Mouse (Mus musculus): ENCODE results near the gene Abcc3. TPM values are rescaled to one million over a fixed set of nuclear protein-coding genes. Genes with fewer than 3 reads are reported as not detected.

Gene Abcc3
- total RNA-seq, 2 experiments from 2014 or later = 0.46 to 0.53 TPM

- intact Hi-C loops (cut with DNase I) = no loop called here
Measured at GRCm38 (mm10) chr11:94327693-94328643, 64.8 kb downstream of the Abcc3 start, which contains the start of gene Ankrd40. Gene Ankrd40, plus strand, starts transcription at chr11:94328001.

DNA sequence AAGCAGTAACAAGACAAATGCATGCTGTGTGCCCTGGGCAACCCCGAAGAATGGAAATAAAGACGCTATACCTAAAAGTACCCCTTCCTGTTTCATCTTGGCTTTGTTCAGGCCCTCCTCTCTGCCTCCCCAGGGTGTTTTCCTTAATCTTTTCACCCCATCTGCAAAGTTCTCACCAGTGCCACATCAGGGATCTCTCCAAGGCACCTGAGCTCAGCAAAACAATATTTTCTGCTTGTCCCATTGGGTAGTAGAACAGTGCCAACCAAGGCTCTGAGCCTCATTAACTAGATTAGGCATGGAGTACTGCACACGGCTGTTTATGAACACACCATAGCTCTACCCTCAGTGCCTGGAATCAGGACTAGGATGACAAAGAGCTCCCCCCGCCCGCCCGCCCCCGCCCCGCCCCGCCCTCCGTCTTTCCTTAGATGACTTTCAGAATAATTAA is 65.8 kb downstream of the Abcc3 start:
- peak overlapping the region; percentile 94 for H3K27ac ChIP-seq
- H3K4me3 ChIP-seq = peak overlapping the region; percentile 92
- no peak for DNase-seq
- intact Hi-C loops (cut with DNase I) = no loop called here
- TF ChIP-seq CTCF (IDR thresholded peaks at IDR 0.05) = no peak

More at GRCm38 (mm10) chr11:94327693-94328643, 64.8 kb downstream of the Abcc3 start, which contains the start of gene Ankrd40:
- peak within 1 kb of the TSS; percentile 92 for H3K4me3 ChIP-seq
- TF ChIP-seq CTCF (IDR thresholded peaks at IDR 0.05) = no peak; the same call in 1 of the 2 replicates
- H3K27ac ChIP-seq = peak within 1 kb of the TSS; percentile 94
- DNase-seq = peak; percentile 96

- Histone ChIP-seq H3K4me3 (no peak overlapping the region), H3K27ac (no peak overlapping the region)
- intact Hi-C loops (cut with DNase I) = no loop called here
- TF ChIP-seq CTCF (IDR thresholded peaks at IDR 0.05) = no peak
- no peak for DNase-seq
Measured at GRCm38 (mm10) chr11:94324618-94325017, 68.2 kb downstream of the Abcc3 start.

GRCm38 (mm10) chr11:94323271-94323925 is 69.4 kb downstream of the Abcc3 start:
- intact Hi-C loops (cut with DNase I) = no loop called here
- no peak for DNase-seq
- Histone ChIP-seq H3K4me3 (no peak overlapping the region), H3K27ac (peak overlapping the region; percentile 100)
- no peak for TF ChIP-seq CTCF (IDR thresholded peaks at IDR 0.05)

DNA sequence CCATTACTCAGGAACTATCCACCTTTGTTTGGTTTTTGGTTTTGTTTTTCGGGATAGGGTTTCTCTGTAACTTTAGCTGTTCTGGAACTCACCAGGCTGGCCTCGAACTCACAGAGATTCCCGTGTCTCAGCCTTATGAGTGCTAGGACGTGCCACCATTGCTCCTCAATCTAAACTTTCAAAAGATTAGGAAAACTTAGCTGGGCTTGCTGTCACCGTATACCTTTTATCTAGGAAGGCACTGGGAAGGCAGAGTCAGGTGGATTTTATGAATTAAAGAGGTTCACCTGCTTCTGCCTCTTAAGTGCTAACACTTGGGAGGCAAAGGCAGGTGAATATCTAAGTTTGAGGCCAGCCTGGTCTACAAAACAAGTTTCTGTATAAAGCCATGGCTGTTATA is 70.2 kb downstream of the Abcc3 start:
- Histone ChIP-seq H3K4me3 (peak overlapping the region; percentile 88), H3K27ac (peak overlapping the region; percentile 100)
- no peak for TF ChIP-seq CTCF (IDR thresholded peaks at IDR 0.05)
- intact Hi-C loops (cut with DNase I) = no loop called here
- DNase-seq = no peak

DNA sequence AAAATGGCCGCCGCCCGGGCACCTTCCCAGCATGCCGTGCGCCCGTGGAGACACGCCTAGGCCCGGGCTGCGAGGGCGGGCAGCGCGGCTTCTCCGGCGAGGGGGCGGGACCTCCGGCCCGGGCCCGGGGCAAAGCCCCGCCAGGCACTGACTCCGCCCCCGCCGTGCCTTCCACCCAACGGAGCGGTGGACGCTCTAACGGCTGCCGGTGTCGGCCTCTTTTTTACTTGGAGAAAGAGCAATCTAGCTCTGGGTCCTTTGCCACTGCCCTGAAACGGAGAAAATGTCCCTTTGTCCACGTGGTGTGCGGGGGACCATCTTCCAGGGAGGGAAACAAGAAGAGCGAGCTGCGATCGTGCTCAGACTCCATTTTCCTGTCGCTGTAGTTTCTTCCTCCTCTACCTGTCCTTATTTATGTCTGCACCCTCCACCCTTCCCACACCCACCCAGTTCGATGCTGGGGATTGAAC is 70.8 kb downstream of the Abcc3 start, which contains the start of gene Luc7l3:
Luc7l3 (minus strand) TSS at position 58 of the 470 bp plus-strand sequence.
- H3K27ac ChIP-seq = peak within 1 kb of the TSS; percentile 100
- intact Hi-C loops (cut with DNase I) = no loop called here

GRCm38 (mm10) chr11:94320969-94321930 is 71.5 kb downstream of the Abcc3 start:
- TF ChIP-seq CTCF (IDR thresholded peaks at IDR 0.05) = no peak
- intact Hi-C loops (cut with DNase I) = no loop called here
- Histone ChIP-seq H3K27ac (peak overlapping the region; percentile 100), H3K4me3 (peak overlapping the region; percentile 88)
- peak; percentile 78 for DNase-seq

More for the DNA sequence above, 70.8 kb downstream of the Abcc3 start, which contains the start of gene Luc7l3:
- no peak for TF ChIP-seq CTCF (IDR thresholded peaks at IDR 0.05)
- peak; percentile 98 for DNase-seq
- peak within 1 kb of the TSS; percentile 88 for H3K4me3 ChIP-seq

GRCm38 (mm10) chr11:94318056-94318455 is 74.7 kb downstream of the Abcc3 start:
- intact Hi-C loops (cut with DNase I) = no loop called here
- Histone ChIP-seq H3K27ac (no peak overlapping the region), H3K4me3 (no peak overlapping the region)
- no peak for DNase-seq
- no peak for TF ChIP-seq CTCF (IDR thresholded peaks at IDR 0.05)

GRCm38 (mm10) chr11:94317515-94317914 is 75.3 kb downstream of the Abcc3 start:
- peak overlapping the region; percentile 7; the same call in 1 of the 2 replicates for H3K27ac ChIP-seq
- TF ChIP-seq CTCF (IDR thresholded peaks at IDR 0.05) = no peak
- DNase-seq = no peak
- intact Hi-C loops (cut with DNase I) = no loop called here
- H3K4me3 ChIP-seq = no peak overlapping the region

DNA sequence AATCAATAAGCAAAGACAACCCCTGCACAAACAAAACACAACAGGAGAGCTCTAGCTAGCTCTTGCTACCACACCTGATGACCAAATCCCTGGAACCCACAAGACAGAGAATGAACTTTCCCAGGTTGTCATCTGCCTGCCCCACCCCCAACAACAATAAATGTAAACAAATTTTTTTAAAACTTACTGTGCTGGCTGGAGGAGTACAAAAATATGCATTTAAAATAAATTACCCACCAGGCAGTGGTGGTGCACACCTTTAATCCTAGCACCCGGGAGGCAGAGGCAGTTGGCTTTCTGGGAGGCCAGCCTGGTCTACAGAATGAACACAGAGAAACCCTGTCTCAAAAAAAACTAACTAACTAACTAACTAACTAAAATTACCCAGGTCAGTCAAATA is 75.8 kb downstream of the Abcc3 start:
- TF ChIP-seq CTCF (IDR thresholded peaks at IDR 0.05) = no peak
- no peak for DNase-seq
- Histone ChIP-seq H3K27ac (peak overlapping the region; percentile 7; the same call in 1 of the 2 replicates), H3K4me3 (no peak overlapping the region)
- intact Hi-C loops (cut with DNase I) = no loop called here

DNA sequence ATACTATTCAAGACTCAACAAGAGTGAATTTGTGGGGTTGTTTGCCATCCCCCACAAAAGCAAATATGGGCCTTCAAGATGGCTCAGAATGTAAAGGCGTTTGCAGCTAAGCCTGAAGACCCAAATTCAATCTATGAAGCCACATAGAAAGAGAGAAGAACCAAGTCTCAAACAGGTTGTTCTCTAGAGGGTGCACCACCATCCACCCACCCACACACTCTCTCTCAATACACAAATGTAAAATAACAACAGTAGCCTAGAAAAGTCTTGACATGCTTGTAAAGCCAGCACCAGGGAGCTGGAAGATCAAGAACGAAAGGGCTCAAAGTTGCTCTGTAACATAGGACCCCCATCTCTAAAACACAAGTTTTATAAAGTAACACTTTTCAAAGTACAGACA is 76.3 kb downstream of the Abcc3 start:
- intact Hi-C loops (cut with DNase I) = no loop called here
- no peak for DNase-seq

More for the DNA sequence above, 76.3 kb downstream of the Abcc3 start:
- H3K4me3 ChIP-seq = no peak overlapping the region
- H3K27ac ChIP-seq = peak overlapping the region; percentile 7; the same call in 1 of the 2 replicates
- TF ChIP-seq CTCF (IDR thresholded peaks at IDR 0.05) = no peak

Measured in gastrocnemius, adult 2 months (tissue).